Mouse (Mus musculus) midbrain, embryonic 11.5 days (tissue): ENCODE measurements at regions not wholly inside any gene's neighbourhood (a gene's known extent, or its start where the extent isn't known, plus 50 kb on each side); places are given as distances from the start of the nearest gene placed in this dataset.

Source experiments
- ATAC-seq: fragments of 200-750 bp; cut with Nextera tagmentation; 2 replicates; pipeline ENCODE4 v1.8.0; 2017; ENCODE audit warnings: moderate TSS enrichment, moderate library complexity; ENCODE audit not compliant: low FRiP score
- DNase-seq: peaks from one replicate; pipeline ENCODE4 v3.0.0; 2015; ENCODE audit warnings: low spot score; ENCODE audit errors: missing footprints
- H3K27ac ChIP-seq: fragments of 300-500 bp; sonication (generic); 2 replicates; pipeline ENCODE4 v1.5.1; 2014; ENCODE audit warnings: low read depth, low read length
- H3K27me3 ChIP-seq: fragments of 300-500 bp; sonication (generic); 2 replicates; pipeline ENCODE4 v1.6.1; 2014; ENCODE audit warnings: mild to moderate bottlenecking, low read length, moderate library complexity, mixed read lengths; ENCODE audit not compliant: control insufficient read depth, insufficient read depth
- H3K36me3 ChIP-seq: fragments of 300-500 bp; sonication (generic); 2 replicates; pipeline ENCODE4 v1.6.1; 2014; ENCODE audit warnings: mild to moderate bottlenecking, low read length, moderate library complexity, mixed read lengths; ENCODE audit not compliant: control insufficient read depth, insufficient read depth
- H3K4me1 ChIP-seq: fragments of 300-500 bp; sonication (generic); 2 replicates; pipeline ENCODE4 v1.6.1; 2014; ENCODE audit warnings: low read length; ENCODE audit not compliant: control insufficient read depth, insufficient read depth
- H3K4me2 ChIP-seq: fragments of 300-500 bp; sonication (generic); 2 replicates; pipeline ENCODE4 v1.6.1; 2014; ENCODE audit warnings: mild to moderate bottlenecking, moderate library complexity
- H3K4me3 ChIP-seq: fragments of 300-500 bp; sonication (generic); 2 replicates; pipeline ENCODE4 v1.5.1; 2014; ENCODE audit warnings: low read depth, low read length
- H3K9ac ChIP-seq: fragments of 300-500 bp; sonication (generic); 2 replicates; pipeline ENCODE4 v1.6.1; 2014; ENCODE audit warnings: low read length
- H3K9me3 ChIP-seq: fragments of 300-500 bp; sonication (generic); 2 replicates; pipeline ENCODE4 v1.6.1; 2016; ENCODE audit warnings: low read length; ENCODE audit not compliant: control insufficient read depth
- WGBS: fragments of 180-500 bp; shearing (Covaris S2); extraction: QIAGEN DNeasy Blood & Tissue Kit; methylation state at CpG from one replicate; pipeline ENCODE4 v1.1.7; 2014; 5-methylcytosine and 5-hydroxymethylcytosine counted together

DNA sequence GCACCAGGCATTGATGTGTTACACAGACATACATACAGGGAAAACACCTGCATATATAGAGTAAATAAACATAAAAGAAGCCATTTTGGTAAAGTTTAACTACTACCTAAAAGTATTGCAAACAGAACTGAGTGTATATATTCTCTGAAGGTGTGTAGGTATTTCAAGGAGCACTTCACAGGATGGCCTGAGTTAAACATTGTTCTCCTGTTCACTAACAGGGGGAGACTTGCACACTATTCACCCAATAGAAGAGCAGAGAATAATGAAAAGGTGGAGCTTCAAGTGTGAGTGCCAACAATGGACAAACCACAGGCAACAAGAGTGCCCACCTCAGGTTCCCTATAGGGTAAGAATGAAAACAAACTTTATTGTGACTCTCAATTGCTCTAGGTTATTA lies 347.7 kb downstream of the Oca2 start:
- no peak overlapping the region for H3K4me2 ChIP-seq
- DNase-seq (peak; percentile 33), ATAC-seq (no peak)
- no peak overlapping the region for H3K27ac ChIP-seq
- no peak overlapping the region for H3K9ac ChIP-seq
- H3K9me3 ChIP-seq, result no peaks in the 10 kb centered on the region
- H3K27me3 ChIP-seq, result no peaks in the 10 kb centered on the region
- H3K4me1 ChIP-seq, result no peaks in the 10 kb centered on the region
- H3K36me3 ChIP-seq, result no peaks in the 10 kb centered on the region
- no peak overlapping the region for H3K4me3 ChIP-seq

DNA sequence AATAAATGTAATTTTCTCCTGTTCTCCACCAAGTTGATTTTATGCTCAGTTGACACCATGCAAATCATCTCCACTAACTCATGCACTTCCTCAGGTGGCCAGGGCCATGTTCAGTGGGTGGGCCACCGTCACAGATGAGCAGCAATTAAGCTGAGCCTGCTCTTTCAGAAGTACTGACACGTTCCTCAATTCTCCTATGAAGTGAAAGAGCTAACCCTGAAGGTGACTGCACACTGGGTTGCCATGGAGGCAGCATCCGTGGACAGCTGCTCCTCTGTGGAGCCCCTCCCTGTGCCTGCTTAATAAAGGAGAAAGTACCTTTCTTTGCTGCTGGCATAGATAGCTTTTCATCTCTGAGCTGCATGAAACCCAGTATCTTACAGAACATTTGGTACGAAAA lies 351.3 kb downstream of the Oca2 start:
- peak; percentile 83 for ATAC-seq
- DNase-seq, result peak; percentile 78
- Histone ChIP-seq H3K9me3 (no peaks in the 10 kb centered on the region), H3K9ac (no peak overlapping the region), H3K36me3 (no peaks in the 10 kb centered on the region), H3K4me2 (no peak overlapping the region), H3K27ac (no peak overlapping the region), H3K4me3 (no peak overlapping the region), H3K4me1 (no peaks in the 10 kb centered on the region), H3K27me3 (no peaks in the 10 kb centered on the region)
- WGBS, result 29% methylated on average over 4 of the region's 4 CpGs

DNA sequence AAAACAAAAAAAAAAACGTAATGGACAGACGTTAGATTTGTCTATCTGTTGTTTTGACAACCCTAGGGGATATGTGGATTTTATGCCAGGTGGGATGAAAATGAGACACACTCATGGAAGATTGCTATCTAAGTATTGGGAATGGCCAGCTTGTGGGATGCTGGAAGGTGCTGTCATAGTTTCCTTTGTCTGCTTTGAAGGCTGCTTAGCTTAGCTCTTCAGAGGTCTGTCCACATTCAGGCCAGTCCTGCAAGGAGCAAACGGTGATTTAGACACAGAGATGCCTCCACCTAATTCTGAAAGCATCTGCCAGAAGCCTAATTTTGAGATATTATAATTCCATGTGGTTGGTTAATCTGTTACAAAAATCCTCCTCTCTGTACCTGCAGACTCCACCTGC lies 351.8 kb downstream of the Oca2 start:
- Histone ChIP-seq H3K4me3 (no peak overlapping the region), H3K4me1 (no peaks in the 10 kb centered on the region), H3K36me3 (no peaks in the 10 kb centered on the region), H3K27me3 (no peaks in the 10 kb centered on the region), H3K9ac (no peak overlapping the region), H3K9me3 (no peaks in the 10 kb centered on the region), H3K27ac (no peak overlapping the region), H3K4me2 (no peak overlapping the region)
- DNase-seq (peak; percentile 68), ATAC-seq (no peak)
- 54% methylated on average over 3 of the region's 3 CpGs for WGBS

DNA sequence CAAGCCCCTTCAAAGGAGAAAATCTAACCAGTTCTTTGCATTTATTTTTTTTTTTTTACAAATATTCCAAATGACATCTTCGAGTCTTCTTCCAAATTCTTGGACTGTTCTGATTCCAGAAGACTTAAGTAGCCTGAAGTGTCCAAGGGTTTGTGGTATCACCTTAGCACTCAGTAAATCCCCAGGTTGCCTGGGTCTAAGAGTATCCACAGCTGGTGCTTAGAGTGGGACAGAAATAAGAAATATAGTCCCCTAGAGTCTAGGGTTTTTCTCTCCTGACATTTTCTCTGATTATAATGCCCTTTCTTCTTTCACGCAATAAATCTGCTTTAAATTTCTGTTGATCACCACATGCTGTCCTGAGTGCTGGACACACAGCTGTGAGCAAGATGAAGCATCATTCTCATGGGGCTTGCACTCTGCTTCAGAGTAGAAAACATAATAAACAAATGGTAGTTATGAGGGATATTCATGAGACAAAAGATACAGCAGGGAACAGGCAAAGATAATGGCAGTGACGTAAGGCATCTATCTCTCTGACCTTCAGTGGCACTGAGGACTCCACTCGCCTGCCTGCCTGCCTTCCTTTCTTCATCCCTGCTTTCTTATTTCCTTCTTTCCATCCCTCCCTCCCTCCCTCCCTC lies 358.5 kb downstream of the Oca2 start:
- no peak for DNase-seq
- H3K9ac ChIP-seq, result no peak overlapping the region
- no peaks in the 10 kb centered on the region for H3K4me1 ChIP-seq
- no peaks in the 10 kb centered on the region for H3K9me3 ChIP-seq
- H3K4me2 ChIP-seq, result no peak overlapping the region
- 66% methylated on average over 4 of the region's 4 CpGs for WGBS
- no peak overlapping the region for H3K4me3 ChIP-seq
- no peak for ATAC-seq
- no peaks in the 10 kb centered on the region for H3K27me3 ChIP-seq
- no peaks in the 10 kb centered on the region for H3K36me3 ChIP-seq
- no peak overlapping the region for H3K27ac ChIP-seq
